Mouse (Mus musculus) CD4-positive, CD25-positive, alpha-beta regulatory T cell, adult 2 months (primary cell): ENCODE results near the gene Neurl4.

Experiments used
- DNase-seq: peaks from one replicate; pipeline ENCODE4 v3.0.0-alpha.2; 2012; ENCODE audit warnings: low read depth, low spot score

Gene Neurl4

GRCm38 (mm10) chr11:69881787-69882670, 18.8 kb upstream of the Neurl4 start:
- no peak for DNase-seq

DNA sequence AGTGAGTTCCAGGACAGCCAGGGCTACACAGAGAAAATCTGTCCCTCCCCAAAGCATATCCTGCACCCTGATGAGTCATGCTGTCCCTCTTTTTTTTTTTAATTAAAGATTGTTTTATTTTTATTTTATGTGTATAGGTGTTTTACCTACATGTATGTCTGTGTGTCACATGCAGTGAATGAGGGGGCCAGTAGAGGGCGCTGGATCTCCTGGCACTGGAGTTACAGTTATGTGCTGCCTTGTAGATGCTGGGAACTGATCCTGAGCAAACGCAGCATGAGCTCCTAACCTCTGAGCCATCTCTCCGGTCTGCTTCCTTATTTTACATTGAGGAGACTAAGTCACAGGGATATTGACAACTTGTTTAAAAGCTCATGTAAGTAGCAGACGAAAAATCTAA, 17.8 kb upstream of the Neurl4 start:
- peak; percentile 77 for DNase-seq

GRCm38 (mm10) chr11:69883527-69884151, 17.2 kb upstream of the Neurl4 start:
- DNase-seq, result no peak

GRCm38 (mm10) chr11:69884240-69884639, 16.6 kb upstream of the Neurl4 start:
- no peak for DNase-seq

DNA sequence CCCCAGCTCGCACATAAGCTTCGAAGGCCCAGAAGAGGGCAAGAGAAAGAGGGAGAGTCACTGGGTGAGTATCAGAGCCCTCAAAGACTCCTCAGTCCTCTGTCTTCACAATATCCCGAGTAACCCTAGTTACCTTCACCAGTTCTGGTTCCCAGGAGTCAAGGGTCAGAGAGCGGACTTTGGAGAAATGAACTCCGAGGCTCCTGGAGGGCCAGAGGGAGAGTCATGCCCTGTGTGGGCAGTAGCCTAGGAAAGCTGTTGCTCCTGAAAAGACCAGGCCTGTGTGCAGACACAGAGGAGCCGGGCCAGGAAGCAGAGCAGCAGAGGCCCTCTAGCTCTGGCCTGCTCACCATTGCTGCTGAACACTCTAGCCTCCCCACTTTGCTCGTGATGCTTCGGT, 16.2 kb upstream of the Neurl4 start:
- no peak for DNase-seq

DNA sequence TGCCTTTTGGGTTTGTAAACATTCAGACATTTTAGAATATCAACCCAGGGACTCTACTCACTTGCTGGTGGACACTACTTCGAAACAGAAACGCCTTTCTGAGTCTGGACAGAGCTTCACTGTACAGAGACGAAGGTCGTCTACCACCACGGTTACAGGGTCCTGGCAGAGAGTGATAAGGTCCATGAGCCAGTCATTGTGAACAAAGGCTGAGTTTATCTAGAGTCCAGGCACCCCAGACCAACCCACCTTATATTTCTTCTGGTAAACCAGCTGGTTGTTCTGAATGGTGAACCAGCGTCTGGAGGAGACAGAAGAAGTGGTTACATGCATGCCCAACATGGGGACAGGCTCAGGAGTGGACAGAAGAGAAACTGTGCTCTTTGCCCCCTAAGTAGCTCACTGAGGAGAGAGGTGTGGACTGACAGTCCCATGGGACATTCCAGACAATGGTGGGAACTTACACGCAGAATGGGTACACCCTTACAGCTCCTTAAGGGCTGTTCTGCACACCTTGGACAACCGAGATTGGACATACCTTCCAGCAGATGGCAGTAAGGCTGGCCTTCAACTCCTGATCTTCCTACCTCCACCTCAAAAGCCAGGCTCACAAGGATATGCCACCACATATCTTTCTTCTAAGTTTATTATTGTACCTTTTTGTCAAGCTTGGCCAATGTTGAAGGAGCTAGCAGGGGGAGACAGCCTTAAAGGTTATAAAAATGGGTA, 13.8 kb upstream of the Neurl4 start:
- no peak for DNase-seq

DNA sequence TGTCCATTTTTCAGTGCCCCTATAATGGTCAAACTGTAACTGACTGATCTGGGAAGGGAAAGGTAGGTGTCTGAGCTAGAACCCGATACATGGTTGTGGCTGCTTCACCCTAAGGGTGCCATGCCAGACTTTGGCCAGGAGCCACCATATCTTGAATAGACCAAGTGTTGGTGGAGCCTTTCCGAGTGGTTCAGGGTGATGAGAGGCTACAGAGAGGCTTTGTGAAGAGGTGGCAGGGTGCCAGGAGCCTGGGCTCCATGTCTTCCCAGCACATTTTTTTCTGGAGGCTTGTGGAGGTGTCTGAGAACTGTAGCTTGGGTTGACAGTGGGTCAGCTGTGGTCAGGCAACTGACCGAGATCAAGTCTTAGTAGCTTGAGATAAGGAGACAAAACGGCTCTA, 9.4 kb upstream of the Neurl4 start:
- DNase-seq, result no peak

DNA sequence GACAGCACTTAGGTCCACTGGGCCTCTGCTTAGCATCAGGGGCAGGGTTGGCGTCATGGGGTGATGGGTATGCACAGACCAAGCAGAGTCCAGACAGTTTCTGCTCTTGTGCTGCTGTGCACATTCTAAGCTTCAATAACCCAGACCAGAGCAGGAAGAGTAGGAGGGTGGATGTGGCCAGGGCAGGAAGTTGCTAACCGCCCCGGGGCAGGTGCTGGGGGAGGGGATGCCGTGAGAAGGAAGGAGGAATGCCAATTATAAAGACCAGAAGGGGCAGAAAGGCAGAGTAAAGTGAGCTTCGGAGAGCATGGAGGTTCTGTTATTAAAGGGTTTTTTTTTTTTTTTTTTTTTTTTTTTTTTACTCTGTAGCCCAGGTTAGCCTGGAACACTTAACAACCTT, 6.2 kb upstream of the Neurl4 start:
- DNase-seq, result peak; percentile 88

GRCm38 (mm10) chr11:69895291-69895690, 5.6 kb upstream of the Neurl4 start, which contains the start of gene Acap1:
Gene Acap1 (minus strand): TSS chr11:69895539.
- peak; percentile 83 for DNase-seq

GRCm38 (mm10) chr11:69899870-69900269, 1.0 kb upstream of the Neurl4 start:
- no peak for DNase-seq

- DNase-seq, result peak; percentile 95
Observed at GRCm38 (mm10) chr11:69901406-69901846, 554 bp downstream of the Neurl4 start.

- peak; percentile 46 for DNase-seq
Observed at GRCm38 (mm10) chr11:69901993-69902392, 1.1 kb downstream of the Neurl4 start.

GRCm38 (mm10) chr11:69902972-69903371, 2.1 kb downstream of the Neurl4 start:
- DNase-seq, result no peak

DNA sequence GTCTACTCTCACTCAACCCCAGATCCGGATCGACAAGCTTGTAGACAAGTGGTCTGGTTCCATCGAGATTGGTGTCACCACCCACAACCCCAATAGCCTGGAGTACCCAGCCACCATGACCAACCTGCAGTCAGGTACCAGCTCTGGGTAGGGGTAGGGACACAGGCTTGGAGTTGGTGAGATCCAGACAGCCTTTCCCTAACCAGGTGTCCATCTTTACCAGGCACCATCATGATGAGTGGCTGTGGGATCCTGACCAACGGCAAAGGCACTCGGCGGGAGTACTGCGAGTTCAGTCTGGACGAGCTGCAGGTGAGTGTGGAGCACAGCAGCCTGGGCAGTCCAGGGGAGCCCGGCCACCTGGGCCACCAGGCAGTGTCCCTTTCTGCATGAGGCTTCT, 3.4 kb downstream of the Neurl4 start:
- DNase-seq, result no peak

GRCm38 (mm10) chr11:69908645-69909044, 7.8 kb downstream of the Neurl4 start:
- DNase-seq, result no peak

GRCm38 (mm10) chr11:69909174-69909573, 8.3 kb downstream of the Neurl4 start:
- no peak for DNase-seq

- DNase-seq, result no peak
Observed at GRCm38 (mm10) chr11:69910177-69910576, 9.3 kb downstream of the Neurl4 start.

- no peak for DNase-seq
Observed at GRCm38 (mm10) chr11:69910781-69911560, 10.1 kb downstream of the Neurl4 start.

DNA sequence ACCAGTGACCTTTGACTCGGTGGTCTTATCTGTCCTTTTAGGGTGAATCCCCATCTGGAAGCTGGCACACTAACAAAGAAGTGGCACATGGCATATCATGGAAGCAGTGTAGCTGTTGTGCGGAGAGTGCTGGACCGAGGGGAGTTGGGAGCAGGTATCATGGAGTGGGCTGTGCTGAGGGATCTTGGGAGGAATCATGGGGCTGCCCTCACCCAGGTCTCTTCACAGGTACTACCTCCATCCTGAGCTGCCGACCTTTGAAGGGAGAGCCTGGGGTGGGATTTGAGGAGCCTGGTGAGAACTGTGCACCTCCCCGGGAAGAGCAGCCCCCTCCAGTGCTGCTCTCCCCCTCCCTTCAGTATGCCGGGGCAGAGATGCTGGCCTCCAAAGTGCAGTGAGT, 10.8 kb downstream of the Neurl4 start:
- no peak for DNase-seq

DNA sequence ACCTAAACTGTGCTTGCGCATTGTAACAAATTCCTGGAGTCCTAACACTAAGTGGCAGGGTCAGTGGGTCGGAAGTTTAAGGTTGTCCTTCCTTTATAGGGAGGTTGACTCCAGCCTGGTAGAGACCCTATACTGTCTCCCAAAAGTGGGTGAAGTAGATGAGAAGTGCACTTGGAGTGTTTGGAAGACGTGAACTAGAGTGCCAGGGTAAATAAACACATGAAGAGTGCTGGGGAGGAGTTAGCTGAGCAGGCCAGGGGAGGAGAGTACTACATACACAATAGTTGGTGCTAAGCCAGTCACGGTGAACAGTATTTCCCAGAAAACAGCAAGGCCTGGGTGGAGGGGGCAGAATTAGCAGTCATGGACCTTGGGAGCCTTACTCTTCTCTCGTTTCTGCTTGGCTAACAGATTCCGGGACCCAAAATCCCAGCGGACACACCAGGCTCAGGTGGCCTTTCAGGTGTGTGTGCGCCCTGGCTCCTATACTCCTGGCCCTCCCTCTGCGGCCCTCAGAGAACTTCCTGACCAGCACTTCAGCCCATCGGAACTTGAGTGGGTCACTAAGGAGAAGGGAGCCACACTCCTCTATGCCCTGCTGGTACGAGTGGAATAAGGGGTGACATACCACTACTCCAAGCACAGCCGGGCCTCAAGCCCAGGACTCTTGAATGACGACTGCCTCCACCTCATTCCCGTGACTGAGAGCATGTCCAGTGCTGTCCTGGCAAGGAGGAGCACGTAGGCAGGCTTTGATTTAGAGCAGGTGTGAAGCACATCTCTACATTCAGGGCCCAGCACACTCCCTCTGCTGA, 12.1 kb downstream of the Neurl4 start:
- no peak for DNase-seq
